In the genomic region with DNA sequence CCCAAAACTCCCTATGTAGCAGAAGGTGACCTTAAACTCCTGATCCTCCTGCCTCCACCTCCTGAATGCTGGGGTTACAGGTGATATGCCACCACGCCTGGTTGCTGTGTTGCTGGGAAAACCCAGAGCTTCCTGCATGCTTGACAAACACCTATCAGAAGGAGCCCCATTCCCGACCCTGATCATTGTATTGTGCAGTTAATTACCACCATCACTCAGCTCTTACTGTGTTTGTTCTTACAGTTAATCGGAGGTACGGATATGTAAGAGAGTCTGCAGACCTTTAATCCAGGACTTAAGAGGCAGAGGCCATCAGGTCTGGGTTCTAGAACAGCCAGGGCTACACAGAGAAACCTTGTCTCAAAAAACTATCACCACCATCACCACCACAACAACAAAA, we compare ENCODE assay signal across 19 mouse cellular contexts. TPM values are rescaled to one million over a fixed set of nuclear protein-coding genes. Genes with fewer than 3 reads are reported as not detected.
A peak's percentile ranks its signal among the peaks of the same experiment; 100 is the strongest.
DNase-seq lines count a peak whose midpoint lies in the region; ATAC-seq lines count a peak whose summit lies in the region.
"Had no signal": no experiment of that assay in that cellular context is flagged by ENCODE, and none has a peak within 500 bp of the region (broad histone marks: within the 10 kb centered on the region; RNA-seq: fewer than 3 reads in every experiment).

No protein-coding gene starts in this region.

- intact Hi-C loops in heart, postnatal 10 days (cut with DNase I) = no loop called here
- intact Hi-C loops in gastrocnemius, postnatal 14 days (cut with DNase I; ENCODE audit: low total_unique reads) = no loop called here

- no peaks in the 10 kb centered on the region for H3K9me3 ChIP-seq in heart, embryonic 10.5 days
- H3K9me3 ChIP-seq in limb, embryonic 12.5 days = no peaks in the 10 kb centered on the region
- no peaks in the 10 kb centered on the region for H3K9me3 ChIP-seq in limb, embryonic 10.5 days (replicated peaks)
- H3K9me3 ChIP-seq in limb, embryonic 13.5 days = no peaks in the 10 kb centered on the region
- H3K9me3 ChIP-seq: embryonic facial prominence, embryonic 15.5 days; heart, embryonic 15.5 days had no signal

- no peaks in the 10 kb centered on the region for H3K27me3 ChIP-seq in heart, embryonic 10.5 days (ENCODE audit: insufficient read depth, poor library complexity, severe bottlenecking)
- no peaks in the 10 kb centered on the region for H3K27me3 ChIP-seq in limb, embryonic 12.5 days
- no peaks in the 10 kb centered on the region for H3K27me3 ChIP-seq in limb, embryonic 10.5 days (ENCODE audit: low read depth, poor library complexity, severe bottlenecking)
- H3K27me3 ChIP-seq in limb, embryonic 13.5 days = no peaks in the 10 kb centered on the region
- H3K27me3 ChIP-seq: embryonic facial prominence, embryonic 15.5 days; heart, embryonic 15.5 days had no signal

- H3K4me3 ChIP-seq in heart, embryonic 10.5 days = no peak overlapping the region
- no peak overlapping the region for H3K4me3 ChIP-seq in limb, embryonic 12.5 days (replicated peaks)
- H3K4me3 ChIP-seq in limb, embryonic 10.5 days = no peak overlapping the region
- H3K4me3 ChIP-seq in limb, embryonic 13.5 days = no peak overlapping the region
- H3K4me3 ChIP-seq: embryonic facial prominence, embryonic 15.5 days; heart, embryonic 15.5 days had no signal

- DNase-seq in heart, embryonic 10.5 days (ENCODE audit: low spot score) = no peak
- no peak for DNase-seq in heart, postnatal 10 days
- no peak for DNase-seq in limb, embryonic 10.5 days (ENCODE audit: low spot score)
- DNase-seq in ES-CJ7 (ENCODE audit: low read depth, low spot score) = peak; percentile 93
- no peak for DNase-seq in gastrocnemius, postnatal 14 days
- no peak for DNase-seq in yolk sac, embryonic 10.5 days (ENCODE audit: low spot score)
- DNase-seq: adrenal gland, postnatal 36 days; cerebellum, adult 9-10 months; kidney, adult 2 months; lung, embryonic 14.5 days; midbrain, embryonic 14.5 days; retina, postnatal 1 day; right cerebral cortex, postnatal 25 days; spleen, adult 18-20 months had no signal

- ATAC-seq in limb, embryonic 12.5 days (ENCODE audit: insufficient number of reproducible peaks, insufficient read depth, low FRiP score, low TSS enrichment, low read depth) = no peak
- ATAC-seq in limb, embryonic 13.5 days (ENCODE audit: low FRiP score, low read depth) = no peak

- H3K27ac ChIP-seq in heart, embryonic 10.5 days = peak overlapping the region; percentile 76; the same call in 1 of the 2 replicates
- H3K27ac ChIP-seq in limb, embryonic 12.5 days = 0 out of 2 replicates have a peak overlapping the region, but pooled peaks have one; percentile 29
- H3K27ac ChIP-seq in limb, embryonic 10.5 days = no peak overlapping the region
- 0 out of 2 replicates have a peak overlapping the region, but pooled peaks have one; percentile 6 for H3K27ac ChIP-seq in limb, embryonic 13.5 days
- H3K27ac ChIP-seq: kidney, postnatal 0 days had no signal

- no peak overlapping the region for H3K4me2 ChIP-seq in limb, embryonic 12.5 days
- no peak overlapping the region for H3K4me2 ChIP-seq in limb, embryonic 13.5 days (replicated peaks)
- H3K4me2 ChIP-seq: embryonic facial prominence, embryonic 15.5 days had no signal

- H3K36me3 ChIP-seq in heart, embryonic 10.5 days = peaks cover 17% of the 10 kb centered on the region
- H3K36me3 ChIP-seq in limb, embryonic 12.5 days = peaks cover 68% of the 10 kb centered on the region
- H3K36me3 ChIP-seq in limb, embryonic 10.5 days = peaks cover 79% of the 10 kb centered on the region
- peaks cover 33% of the 10 kb centered on the region; the same call in 1 of the 2 replicates for H3K36me3 ChIP-seq in limb, embryonic 13.5 days
- H3K36me3 ChIP-seq: heart, embryonic 15.5 days had no signal

- WGBS in heart, embryonic 10.5 days = 81% methylated on average over 4 of the region's 4 CpGs
- WGBS in limb, embryonic 12.5 days = 77% methylated on average over 4 of the region's 4 CpGs
- WGBS in limb, embryonic 10.5 days = 81% methylated on average over 4 of the region's 4 CpGs
- 75% methylated on average over 4 of the region's 4 CpGs for WGBS in limb, embryonic 13.5 days

- H3K4me1 ChIP-seq in heart, embryonic 10.5 days = peaks cover 82% of the 10 kb centered on the region
- peaks cover 67% of the 10 kb centered on the region for H3K4me1 ChIP-seq in limb, embryonic 12.5 days (replicated peaks)
- peaks cover 31% of the 10 kb centered on the region for H3K4me1 ChIP-seq in limb, embryonic 10.5 days
- peaks cover 86% of the 10 kb centered on the region for H3K4me1 ChIP-seq in limb, embryonic 13.5 days

- H3K9ac ChIP-seq in limb, embryonic 12.5 days (replicated peaks) = no peak overlapping the region
- H3K9ac ChIP-seq in limb, embryonic 13.5 days = no peak overlapping the region
- H3K9ac ChIP-seq: embryonic facial prominence, embryonic 15.5 days; heart, embryonic 15.5 days; lung, embryonic 14.5 days had no signal

RNA-seq across cellular contexts. Expression of a gene that starts 18.2 kb away (rescaled TPM):
- 22.2 and 24.8 TPM in 2 replicates for polyA plus RNA-seq in heart, embryonic 10.5 days (2016; fragmentation: Nextera tagmentation; extraction: Ambion mirVana)
- 10 to 100 TPM; 80.1 to 91.3 TPM for total RNA-seq in heart, postnatal 10 days (2021)
- 60.9 and 61.2 TPM in 2 replicates for polyA plus RNA-seq in limb, embryonic 12.5 days (2016; fragmentation: Nextera tagmentation; extraction: Ambion mirVana)
- polyA plus RNA-seq in limb, embryonic 10.5 days (2016; fragmentation: Nextera tagmentation; extraction: Ambion mirVana) = 24.7 and 39.0 TPM in 2 replicates
- 37.4 and 37.7 TPM in 2 replicates for polyA plus RNA-seq in limb, embryonic 13.5 days (2015; fragmentation: Nextera tagmentation; extraction: Ambion mirVana)
- total RNA-seq in gastrocnemius, postnatal 14 days (2021) = 10 to 100 TPM; 36.2 to 37.1 TPM
